Mouse (Mus musculus): ENCODE measurements around the gene Zcwpw1.

- no peak for TF ChIP-seq CTCF (IDR thresholded peaks at IDR 0.05; ENCODE audit: low read depth, low read length)
- TF ChIP-seq POLR2A (IDR thresholded peaks at IDR 0.05; ENCODE audit: borderline replicate concordance, low read depth, low read length), result no peak
These were observed 35.0 kb downstream of the Zcwpw1 start for GRCm38 (mm10) chr5:137822602-137823001.
